Mouse (Mus musculus) ovary, adult 18-20 months (tissue): ENCODE measurements at regions not wholly inside any gene's neighbourhood (a gene's known extent, or its start where the extent isn't known, plus 50 kb on each side); places are given as distances from the start of the nearest gene placed in this dataset.
"Not testable (repeated sequence)": the region's sequence is repeated elsewhere in the genome, so short reads cannot be mapped to it uniquely, and the experiment has no call there.

Experiments used
- DNase-seq: peaks from one replicate; pipeline ENCODE4 v3.0.0; 2022; ENCODE audit warnings: low spot score, mixed read lengths

DNA sequence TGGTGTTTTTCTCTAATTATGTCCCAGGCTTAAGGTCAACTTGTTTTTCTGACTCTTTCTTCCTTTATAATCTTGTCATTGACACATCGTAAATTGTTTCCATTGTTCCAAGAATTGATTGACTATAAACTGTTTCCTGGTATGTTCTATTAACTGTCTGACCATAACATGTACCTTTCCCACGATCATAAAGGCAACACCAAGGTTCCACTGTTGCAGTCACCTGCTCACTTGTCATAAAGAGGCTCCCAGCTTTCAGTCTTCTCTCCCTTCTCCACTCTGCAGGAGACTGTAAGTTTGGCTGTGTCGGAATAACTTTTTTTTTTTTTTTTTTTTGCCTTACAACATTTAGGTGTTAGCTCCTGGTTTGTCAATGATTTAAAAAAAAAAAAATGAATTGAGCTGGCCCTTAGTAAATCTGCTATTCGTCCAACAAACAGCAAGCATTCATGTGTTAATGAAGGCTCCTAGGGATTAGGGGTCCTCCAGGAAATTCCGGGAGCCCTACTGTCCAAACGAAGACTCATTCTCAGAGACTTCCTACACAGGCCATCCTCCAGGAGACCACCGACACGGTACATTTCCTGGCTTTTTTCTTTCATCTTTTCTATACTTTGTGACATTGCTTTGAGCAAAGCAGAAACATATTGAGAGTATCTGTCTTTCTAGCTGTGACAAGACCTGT is 122.2 kb upstream of the Trim24 start:
- DNase-seq, result no peak

DNA sequence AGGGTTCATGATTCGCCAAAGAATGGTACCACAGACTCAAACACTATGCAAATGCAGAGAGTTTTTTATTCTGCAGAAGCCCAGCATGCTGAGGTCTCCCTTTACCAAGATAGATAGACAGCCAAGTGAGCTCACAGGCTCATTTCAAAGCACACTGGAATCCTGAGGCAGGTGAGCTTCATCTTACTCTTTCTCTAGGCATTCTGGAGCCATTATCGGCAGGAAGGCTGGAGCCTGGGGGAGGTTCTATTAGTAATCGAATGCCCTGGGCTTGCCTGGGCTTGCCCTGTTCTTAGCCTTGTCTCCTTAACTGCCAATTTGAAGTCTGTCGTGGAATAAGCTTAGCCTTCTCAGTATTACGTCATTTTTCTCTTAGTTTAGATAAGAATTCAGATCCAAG is 121.6 kb upstream of the Trim24 start:
- no peak for DNase-seq

DNA sequence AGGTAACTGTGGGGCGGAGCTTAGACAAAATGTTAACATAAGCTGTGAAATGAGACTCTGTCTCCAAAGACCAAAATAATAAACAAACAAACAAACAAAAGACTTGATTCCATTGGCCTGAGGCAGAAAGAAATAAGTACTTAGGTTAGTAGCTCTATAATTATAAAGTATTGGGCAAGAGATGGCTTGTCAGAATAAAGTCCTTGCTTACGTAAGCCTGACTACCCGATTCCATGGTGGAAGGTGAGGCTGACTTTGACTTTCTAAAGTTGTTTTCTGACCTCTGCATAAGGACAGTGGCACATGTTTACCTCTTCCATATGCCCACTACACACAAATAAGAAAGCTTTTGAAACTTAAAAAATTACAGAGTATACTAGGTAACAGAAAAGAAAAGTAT is 120.3 kb upstream of the Trim24 start:
- no peak for DNase-seq

DNA sequence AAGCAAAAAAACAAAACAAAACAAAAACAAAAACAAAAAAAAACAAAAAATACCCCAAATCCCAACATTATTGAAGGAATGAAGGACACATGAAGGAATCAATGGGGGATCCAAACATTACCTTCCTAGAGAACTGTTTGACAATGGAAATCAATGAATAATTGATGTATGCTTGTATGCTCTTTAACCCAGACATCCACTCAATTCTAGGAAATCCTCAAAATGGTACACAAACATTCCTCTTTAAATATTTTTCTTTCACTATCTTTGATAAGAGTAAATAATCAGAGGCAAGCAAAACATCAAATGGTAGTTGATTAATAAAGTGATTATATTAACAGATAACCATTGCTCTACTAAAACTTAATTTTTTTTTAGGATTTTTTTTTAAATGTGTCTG is 118.9 kb upstream of the Trim24 start:
- no peak for DNase-seq

DNA sequence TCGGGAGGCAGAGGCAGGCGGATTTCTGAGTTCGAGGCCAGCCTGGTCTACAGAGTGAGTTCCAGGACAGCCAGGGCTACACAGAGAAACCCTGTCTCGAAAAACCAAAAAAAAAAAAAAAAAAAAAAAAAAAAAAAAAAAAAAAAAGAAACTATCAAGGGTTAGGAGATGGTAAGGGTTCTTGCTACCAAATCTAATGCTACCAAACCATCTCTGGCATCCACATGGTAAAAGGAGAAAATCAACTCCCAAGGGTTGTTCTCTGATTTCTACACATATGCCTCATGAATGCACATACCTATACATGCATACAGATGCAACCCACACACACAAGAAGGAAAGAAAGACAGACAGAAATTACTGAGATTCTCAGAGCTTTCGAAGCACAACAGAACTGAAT is 109.6 kb upstream of the Trim24 start:
- not testable (repeated sequence) for DNase-seq

DNA sequence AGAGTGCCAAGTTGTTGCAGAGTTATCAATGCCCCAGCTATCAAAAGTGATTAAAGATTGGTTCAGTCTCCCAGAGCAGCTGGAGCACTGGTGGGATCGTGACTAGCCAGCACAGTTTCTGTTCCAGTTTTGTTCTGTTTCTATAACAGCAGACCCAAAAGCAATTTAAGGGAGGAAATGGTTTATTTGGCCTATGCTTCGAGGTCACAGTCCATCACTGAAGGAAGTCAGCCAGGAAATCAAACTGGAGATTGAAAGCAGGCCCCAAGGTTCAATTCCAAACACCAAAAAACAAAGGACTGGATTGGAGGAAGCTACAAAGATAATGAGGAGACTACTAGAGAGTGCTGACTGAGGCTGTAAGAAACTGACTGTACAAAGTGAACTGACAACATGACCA is 107.6 kb upstream of the Trim24 start:
- no peak for DNase-seq

DNA sequence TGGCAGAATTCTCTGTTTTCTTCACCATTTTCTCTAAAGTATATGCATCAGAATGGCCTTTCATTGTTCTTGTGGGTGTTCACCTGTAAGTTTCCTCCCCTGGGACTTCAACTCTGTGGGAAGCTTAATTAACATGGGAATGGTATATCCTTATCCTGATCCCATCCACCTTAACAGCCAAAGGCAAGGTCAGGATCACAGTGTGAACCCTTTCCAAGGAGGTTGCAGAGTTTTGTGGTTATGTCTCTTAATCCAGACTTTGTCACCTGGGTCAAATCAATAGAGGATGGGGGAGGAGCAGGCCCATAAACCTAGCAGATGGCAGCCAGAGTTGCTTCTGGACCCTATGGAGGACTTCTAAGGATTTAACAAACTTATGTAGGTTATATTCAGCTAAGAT is 102.9 kb upstream of the Trim24 start:
- DNase-seq, result no peak

DNA sequence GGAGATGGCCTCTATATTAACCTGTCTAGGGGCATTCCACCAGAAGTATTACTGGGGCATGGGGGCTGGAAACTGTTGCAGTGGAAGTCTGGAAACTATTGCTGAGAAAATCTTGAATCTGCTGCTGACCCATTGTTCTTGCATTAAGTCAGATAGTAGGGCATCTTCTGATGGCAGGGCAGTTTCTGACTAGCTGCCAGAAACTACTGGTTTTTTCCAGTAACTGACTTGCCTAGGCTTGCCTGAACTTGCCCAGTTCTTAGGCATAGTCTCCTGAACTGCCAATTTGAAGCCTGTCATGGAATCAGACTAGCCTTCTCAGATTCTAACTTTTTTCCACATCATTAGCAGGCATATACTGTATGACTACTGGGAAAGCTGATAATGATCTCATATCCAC is 97.3 kb upstream of the Trim24 start:
- DNase-seq, result no peak

DNA sequence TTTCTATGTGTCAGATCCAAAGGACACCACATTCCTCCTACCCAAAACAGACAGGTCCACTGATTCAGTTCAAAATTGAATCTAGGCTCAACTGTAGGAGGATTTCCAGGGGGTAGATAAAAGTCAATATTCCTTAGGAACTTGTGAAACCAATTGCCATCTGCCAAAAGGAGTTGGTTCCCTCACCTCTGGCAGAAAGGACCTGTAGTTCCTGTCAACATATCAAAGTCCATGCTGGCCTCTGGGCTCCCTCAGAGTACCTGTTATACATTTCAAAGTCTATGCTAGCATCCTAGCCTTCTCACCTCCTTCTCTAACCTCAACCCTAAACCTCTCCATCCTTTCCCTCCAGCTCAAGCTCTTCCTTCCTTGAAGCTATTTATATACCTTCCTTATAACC is 95.5 kb upstream of the Trim24 start:
- DNase-seq, result no peak

DNA sequence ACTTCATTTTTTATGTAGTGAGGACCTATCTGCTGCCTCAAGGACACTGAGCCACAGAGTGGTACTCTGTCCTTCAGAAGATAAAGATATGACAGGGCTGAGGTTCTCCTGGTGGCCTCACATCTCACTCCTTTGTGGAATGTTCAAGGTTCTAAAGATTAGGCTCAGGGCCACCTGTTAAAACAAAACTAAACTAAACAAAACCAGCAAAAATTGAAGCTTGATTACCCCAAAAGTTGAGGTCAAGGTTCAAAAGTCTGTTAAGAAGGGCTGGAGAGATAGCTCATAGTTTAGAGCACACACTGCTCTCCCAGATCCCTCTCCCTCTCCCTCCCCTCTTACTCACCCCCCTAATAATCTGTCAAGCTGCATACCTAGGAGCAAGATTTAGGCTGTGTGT is 90.7 kb upstream of the Trim24 start:
- DNase-seq, result no peak

DNA sequence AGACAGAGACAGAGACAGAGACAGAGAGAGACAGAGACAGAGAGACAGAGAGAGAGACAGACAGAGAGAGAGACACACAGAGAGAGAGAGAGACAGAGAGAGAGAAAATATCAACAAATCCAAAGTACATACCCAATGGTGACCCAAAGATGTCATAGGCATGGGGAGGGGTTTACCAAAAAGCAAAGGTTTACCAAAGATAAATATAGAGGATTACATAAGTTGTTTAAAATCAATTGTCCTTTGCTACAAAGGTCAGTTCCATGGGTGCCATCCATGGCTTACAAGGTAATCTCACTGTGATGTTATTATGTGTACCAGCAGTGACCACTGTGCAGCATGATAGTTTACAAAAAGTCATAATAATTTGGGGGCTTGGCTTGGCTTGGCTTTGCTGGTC is 88.7 kb upstream of the Trim24 start:
- no peak for DNase-seq

DNA sequence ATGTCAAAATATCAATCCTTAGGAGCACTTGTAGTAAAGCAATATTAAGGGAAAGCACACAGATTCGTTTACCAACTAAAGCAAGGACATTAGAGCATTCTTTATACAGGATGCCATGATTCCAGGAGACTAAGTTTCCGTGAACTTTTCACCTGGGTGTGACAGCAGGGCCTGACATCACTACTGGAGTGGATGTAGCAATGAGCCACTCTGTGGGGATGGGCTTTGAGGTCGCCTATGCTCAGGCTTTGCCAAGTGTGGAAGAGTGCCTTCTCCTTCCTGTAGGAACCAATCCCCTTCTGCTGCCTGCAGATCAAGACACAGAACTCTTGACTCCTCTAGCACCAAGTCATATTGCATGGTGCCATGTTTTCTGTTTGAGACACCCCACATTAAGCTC is 85.3 kb upstream of the Trim24 start:
- not testable (repeated sequence) for DNase-seq

DNA sequence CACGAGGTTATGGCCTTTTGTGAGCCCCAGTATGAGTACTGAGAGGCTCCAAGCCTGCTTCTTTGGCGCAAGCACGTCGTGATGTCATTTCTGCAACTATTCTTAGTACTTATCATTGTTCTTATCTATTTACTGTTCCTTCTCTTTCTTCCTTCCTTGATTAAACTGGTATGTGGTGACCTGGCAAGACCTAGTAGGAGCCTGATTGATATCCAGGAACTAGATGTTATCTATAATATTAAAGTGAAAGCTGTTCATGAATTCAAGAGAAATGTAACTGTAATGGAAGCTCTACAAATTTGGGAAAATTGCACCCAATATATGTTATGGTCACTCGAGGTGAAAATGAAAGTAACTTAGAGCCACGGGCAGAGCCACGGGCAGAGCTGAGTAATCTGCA is 84.9 kb upstream of the Trim24 start:
- no peak for DNase-seq

DNA sequence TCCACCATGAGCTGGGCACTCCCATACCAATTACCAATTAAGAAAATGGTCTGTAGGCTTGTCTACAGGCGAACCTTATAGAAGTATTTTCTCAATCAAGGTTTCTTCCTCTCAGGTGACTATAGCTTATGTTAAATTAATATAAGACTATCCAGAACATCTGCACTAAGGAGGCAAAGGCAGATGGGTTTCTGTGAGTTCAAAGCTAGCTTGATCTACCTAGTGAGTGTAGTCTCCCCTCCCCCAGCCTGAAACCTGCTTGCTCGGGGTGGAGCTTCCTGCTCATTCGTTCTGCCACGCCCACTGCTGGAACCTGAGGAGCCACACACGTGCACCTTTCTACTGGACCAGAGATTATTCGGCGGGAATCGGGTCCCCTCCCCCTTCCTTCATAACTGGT is 82.8 kb upstream of the Trim24 start:
- not testable (repeated sequence) for DNase-seq

DNA sequence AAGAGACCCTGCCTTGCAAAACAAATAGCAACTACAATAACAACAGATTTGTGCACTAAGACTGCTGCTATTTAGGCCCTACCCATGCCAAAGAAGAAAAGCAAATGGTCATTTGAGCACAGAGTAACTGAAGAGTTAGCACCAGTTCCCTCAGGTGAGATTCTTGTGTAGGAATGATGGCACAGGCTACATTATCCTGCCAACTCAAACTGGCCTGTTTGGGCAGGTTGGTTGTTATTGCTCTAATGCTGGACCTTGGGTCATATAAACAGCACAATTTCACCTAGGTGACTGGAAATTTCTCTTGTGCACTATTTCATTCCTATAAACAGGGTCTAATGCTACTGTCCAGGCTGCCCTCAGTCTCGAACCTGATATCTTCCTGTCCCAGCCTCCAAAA is 79.7 kb upstream of the Trim24 start:
- DNase-seq, result no peak

DNA sequence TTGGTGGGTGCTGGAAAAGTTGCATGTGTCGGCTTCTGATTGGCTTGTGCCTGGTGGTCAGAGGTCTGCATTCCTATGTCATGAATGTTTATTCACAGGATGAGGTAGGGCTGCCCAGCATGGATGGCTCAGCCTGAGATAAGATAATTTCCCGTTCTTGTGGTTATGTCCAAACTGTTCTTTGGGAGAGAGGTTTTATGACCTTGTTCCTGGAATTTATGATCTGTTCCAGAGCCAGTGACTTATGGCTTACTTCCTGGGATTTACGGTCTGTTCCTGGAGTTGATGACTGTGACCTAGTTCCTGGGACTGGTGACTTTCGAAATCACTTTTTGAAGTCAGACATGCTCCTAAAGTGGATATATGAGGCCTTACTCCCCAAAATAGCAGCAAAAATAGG is 76.4 kb upstream of the Trim24 start:
- no peak for DNase-seq

DNA sequence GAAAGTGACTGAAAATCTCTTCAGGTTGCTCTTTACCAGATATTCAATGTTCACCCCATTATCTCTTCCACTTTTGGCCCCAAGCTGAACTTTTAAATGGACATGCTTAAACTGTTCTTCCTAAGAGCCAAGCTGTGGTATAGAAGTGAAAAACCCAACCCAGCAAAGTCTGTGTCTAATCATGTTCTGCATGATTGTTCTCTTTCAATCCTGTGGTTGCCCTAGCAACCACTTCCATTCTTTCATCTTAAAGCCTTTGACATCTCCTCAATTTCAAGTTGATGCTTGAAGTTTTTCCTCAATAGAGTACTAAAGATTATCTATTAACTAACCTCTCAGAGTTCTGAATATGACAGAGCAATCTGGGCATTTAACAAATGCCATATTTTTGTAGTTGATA is 75.6 kb upstream of the Trim24 start:
- no peak for DNase-seq

DNA sequence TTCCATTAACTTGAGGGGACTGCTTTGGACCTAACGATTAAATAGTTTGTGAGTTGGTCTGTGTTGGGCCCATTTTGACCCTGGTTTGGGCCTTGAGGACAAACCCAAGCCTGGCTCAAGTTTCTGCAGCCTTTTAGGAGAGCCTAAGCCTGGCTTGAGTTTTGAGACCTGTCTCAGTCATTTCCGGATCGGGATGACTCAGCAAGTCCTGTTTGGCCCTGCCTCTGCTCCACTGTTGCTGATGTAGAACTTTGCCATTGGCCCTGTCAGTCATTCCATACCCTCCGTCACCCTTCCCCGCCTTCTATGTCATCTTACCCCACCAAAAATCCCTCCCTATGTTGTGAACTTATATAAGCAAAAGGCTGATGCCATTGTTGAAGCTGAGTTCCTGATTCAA is 67.4 kb upstream of the Trim24 start:
- DNase-seq, result no peak

DNA sequence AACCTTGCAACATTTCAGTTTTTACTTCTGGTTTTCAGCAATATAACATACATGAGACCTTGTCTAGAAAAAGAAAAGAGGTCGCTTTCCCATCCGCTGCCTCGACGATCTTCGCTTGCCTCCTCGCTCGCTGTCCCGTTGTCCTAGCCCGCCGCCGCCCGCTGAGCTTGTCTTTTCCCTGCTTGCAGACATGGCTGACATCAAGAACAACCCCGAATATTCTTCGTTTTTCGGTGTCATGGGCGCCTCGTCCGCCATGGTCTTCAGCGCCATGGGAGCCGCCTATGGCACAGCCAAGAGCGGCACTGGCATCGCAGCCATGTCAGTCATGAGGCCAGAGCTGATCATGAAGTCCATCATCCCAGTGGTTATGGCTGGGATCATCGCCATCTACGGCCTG is 64.7 kb upstream of the Trim24 start:
- DNase-seq, result not testable (repeated sequence)

DNA sequence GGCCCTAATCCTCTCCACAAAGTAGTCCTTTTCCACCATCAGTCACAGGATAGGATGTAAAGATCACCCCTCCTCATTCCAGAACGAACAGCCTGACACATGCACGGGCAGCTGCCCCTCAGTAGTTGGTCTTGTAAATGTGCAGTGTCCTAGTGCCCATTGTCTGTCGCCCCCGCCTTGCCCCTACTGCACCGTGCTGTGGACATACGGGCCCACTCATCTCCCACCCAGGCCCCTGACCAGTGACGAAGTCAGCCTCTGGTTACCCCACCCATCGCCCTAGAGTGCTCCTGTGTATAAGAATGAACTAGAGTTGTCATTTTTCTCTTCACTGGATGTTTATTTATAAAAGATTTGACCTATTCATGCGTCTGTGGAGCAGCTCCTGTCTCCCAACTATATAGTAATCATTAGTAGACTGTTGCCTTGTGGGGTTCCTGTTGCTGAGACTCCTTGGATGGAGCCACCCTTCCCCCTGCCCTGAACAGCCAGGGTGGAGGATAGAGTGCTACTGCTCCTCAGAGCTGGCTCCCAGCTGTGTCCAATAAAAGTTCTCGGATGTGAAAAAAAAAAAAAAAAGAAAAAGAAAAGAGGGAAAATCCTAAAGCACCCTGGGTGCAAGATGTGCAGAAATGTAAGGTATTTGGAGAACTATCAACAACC is 64.0 kb upstream of the Trim24 start:
- DNase-seq, result not testable (repeated sequence)

DNA sequence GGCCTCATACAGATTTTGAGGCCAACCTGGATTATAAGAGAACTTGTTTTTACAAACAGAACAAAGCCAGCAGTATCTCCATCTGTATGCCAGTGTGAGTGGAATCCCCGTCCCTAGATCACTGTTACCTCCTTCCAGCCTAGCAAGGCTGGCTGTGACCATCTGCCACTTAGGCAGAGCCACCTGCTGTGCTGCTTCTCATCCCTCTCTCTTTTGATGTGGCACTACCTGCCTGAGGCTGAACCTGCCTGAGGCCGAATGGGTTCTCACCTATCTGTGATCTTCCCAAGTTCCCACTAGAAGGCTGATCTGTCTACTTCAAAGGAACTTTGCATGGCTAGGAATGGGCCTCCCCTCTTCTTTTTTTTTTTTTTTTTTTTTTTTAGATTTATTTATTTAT is 55.4 kb upstream of the Trim24 start:
- not testable (repeated sequence) for DNase-seq
